In genomic region chr17:46704887-46705835, GRCm38 (mm10) we compare ENCODE assay signal across 8 mouse cellular contexts. TPM values are rescaled to one million over a fixed set of nuclear protein-coding genes. Genes with fewer than 3 reads are reported as not detected.
DNase-seq lines count a peak whose midpoint lies in the region; ATAC-seq lines count a peak whose summit lies in the region.

Gene Ppp2r5d (minus strand): TSS chr17:46705111.

- peak within 1 kb of the TSS; percentile 33; the same call in 1 of the 2 replicates for H3K27ac ChIP-seq in brown adipose tissue, adult 24 weeks (replicated peaks; ENCODE audit: low read depth, low read length)
- H3K27ac ChIP-seq in heart, embryonic 13.5 days (replicated peaks), result peak within 1 kb of the TSS; percentile 91
- H3K27ac ChIP-seq in liver, embryonic 12.5 days, result peak within 1 kb of the TSS; percentile 89
- H3K27ac ChIP-seq in stomach, embryonic 15.5 days, result peak within 1 kb of the TSS; percentile 96

- H3K36me3 ChIP-seq in heart, embryonic 13.5 days, result peaks cover under 1% of the 10 kb centered on the region; the same call in 1 of the 2 replicates
- H3K36me3 ChIP-seq in liver, embryonic 12.5 days, result peaks cover 12% of the 10 kb centered on the region
- no peaks in the 10 kb centered on the region for H3K36me3 ChIP-seq in stomach, embryonic 15.5 days

- H3K4me3 ChIP-seq in brown adipose tissue, adult 24 weeks (ENCODE audit: insufficient read depth, low read depth, low read length), result peak within 1 kb of the TSS; percentile 93
- H3K4me3 ChIP-seq in heart, embryonic 13.5 days, result peak within 1 kb of the TSS; percentile 94
- peak within 1 kb of the TSS; percentile 88 for H3K4me3 ChIP-seq in liver, embryonic 12.5 days
- peak within 1 kb of the TSS; percentile 94 for H3K4me3 ChIP-seq in stomach, embryonic 15.5 days (replicated peaks)

- peak; percentile 92 for ATAC-seq in heart, embryonic 13.5 days (ENCODE audit: extremely low read depth, insufficient number of reproducible peaks, low FRiP score, low TSS enrichment)
- peak; percentile 94 for ATAC-seq in liver, embryonic 12.5 days
- ATAC-seq in stomach, embryonic 15.5 days (ENCODE audit: insufficient read depth, low FRiP score, low read depth), result peak; percentile 94

- H3K4me1 ChIP-seq in brown adipose tissue, adult 24 weeks (ENCODE audit: control insufficient read depth, insufficient read depth, insufficient read length, low read length), result peaks cover 20% of the 10 kb centered on the region
- peaks cover 40% of the 10 kb centered on the region for H3K4me1 ChIP-seq in heart, embryonic 13.5 days
- peaks cover 52% of the 10 kb centered on the region for H3K4me1 ChIP-seq in liver, embryonic 12.5 days
- peaks cover 38% of the 10 kb centered on the region for H3K4me1 ChIP-seq in stomach, embryonic 15.5 days

- H3K9me3 ChIP-seq in heart, embryonic 13.5 days, result no peaks in the 10 kb centered on the region
- H3K9me3 ChIP-seq in liver, embryonic 12.5 days (replicated peaks), result no peaks in the 10 kb centered on the region
- H3K9me3 ChIP-seq in stomach, embryonic 15.5 days, result no peaks in the 10 kb centered on the region

- peak within 1 kb of the TSS; percentile 95 for H3K9ac ChIP-seq in heart, embryonic 13.5 days
- peak within 1 kb of the TSS; percentile 93 for H3K9ac ChIP-seq in liver, embryonic 12.5 days
- peak within 1 kb of the TSS; percentile 96 for H3K9ac ChIP-seq in stomach, embryonic 15.5 days

- H3K27me3 ChIP-seq in heart, embryonic 13.5 days (replicated peaks), result no peaks in the 10 kb centered on the region
- H3K27me3 ChIP-seq in liver, embryonic 12.5 days (replicated peaks), result no peaks in the 10 kb centered on the region
- H3K27me3 ChIP-seq in stomach, embryonic 15.5 days (replicated peaks), result no peaks in the 10 kb centered on the region

- peak; percentile 97 for DNase-seq in CD4-positive, CD25-positive, alpha-beta regulatory T cell, adult 2 months (ENCODE audit: low read depth, low spot score)
- peak; percentile 88 for DNase-seq in fat pad, adult 2 months (ENCODE audit: extremely low read depth, low read depth, low spot score)
- peak; percentile 96 for DNase-seq in kidney, postnatal 10 days
- peak; percentile 95 for DNase-seq in natural killer cell, adult 2 months (ENCODE audit: low spot score in 2 of 2)

- 1% methylated on average over 48 of the region's 48 CpGs for WGBS in heart, embryonic 13.5 days
- under 1% methylated on average over 48 of the region's 48 CpGs for WGBS in liver, embryonic 12.5 days (ENCODE audit: insufficient replicate concordance)
- under 1% methylated on average over 48 of the region's 48 CpGs for WGBS in stomach, embryonic 15.5 days

- H3K4me2 ChIP-seq in heart, embryonic 13.5 days, result peak within 1 kb of the TSS; percentile 93
- peak within 1 kb of the TSS; percentile 95 for H3K4me2 ChIP-seq in liver, embryonic 12.5 days
- peak within 1 kb of the TSS; percentile 89 for H3K4me2 ChIP-seq in stomach, embryonic 15.5 days

RNA-seq across cellular contexts. Expression of gene Ppp2r5d, which starts in this region (rescaled TPM):
- 33.3 and 37.8 TPM in 2 replicates for polyA plus RNA-seq in brown adipose tissue, adult 24 weeks (2012; ENCODE audit: insufficient read depth, insufficient read length, missing spikeins)
- 54.9 and 57.7 TPM in 2 replicates for polyA plus RNA-seq in heart, embryonic 13.5 days (2015; fragmentation: Nextera tagmentation; extraction: Ambion mirVana)
- 48.3 and 49.1 TPM in 2 replicates for polyA plus RNA-seq in liver, embryonic 12.5 days (2016; fragmentation: Nextera tagmentation; extraction: Ambion mirVana)
- 72.8 and 86.7 TPM in 2 replicates for polyA plus RNA-seq in stomach, embryonic 15.5 days (2015; fragmentation: Nextera tagmentation; extraction: Ambion mirVana)

Comparison
In these comparisons a context has a peak if more than half of its experiments do, and no peak if none do; other contexts are left out.
1. Peak in every context shown above with its lines: DNase-seq, ATAC-seq, H3K4me3 ChIP-seq and H3K27ac ChIP-seq.
2. H3K27ac ChIP-seq: peak in every context shown above with its lines; median percentile 96 in stomach, embryonic 15.5 days; 91 in heart, embryonic 13.5 days; 89 in liver, embryonic 12.5 days; 33 in brown adipose tissue, adult 24 weeks.